Mouse (Mus musculus) hindbrain, postnatal 0 days (tissue): ENCODE data around the gene Fggy. TPM values are rescaled to one million over a fixed set of nuclear protein-coding genes. Genes with fewer than 3 reads are reported as not detected.

ENCODE experiments used
- ATAC-seq: fragments of 200-750 bp; cut with Nextera tagmentation; 2 replicates; pipeline ENCODE4 v1.8.0; 2017; ENCODE audit warnings: mild to moderate bottlenecking, moderate TSS enrichment, moderate library complexity
- DNase-seq: peaks from one replicate; pipeline ENCODE4 v3.0.0-alpha.2; 2015; ENCODE audit warnings: low spot score
- H3K27ac ChIP-seq: fragments of 300-500 bp; sonication (generic); 2 replicates; pipeline ENCODE4 v1.5.1; 2014; ENCODE audit warnings: mild to moderate bottlenecking
- H3K27me3 ChIP-seq: fragments of 300-500 bp; sonication (generic); 2 replicates; pipeline ENCODE4 v1.6.1; 2014; ENCODE audit warnings: low read length, mixed read lengths; ENCODE audit not compliant: insufficient read depth
- H3K36me3 ChIP-seq: fragments of 300-500 bp; sonication (generic); 2 replicates; pipeline ENCODE4 v1.6.1; 2014; ENCODE audit warnings: low read length, mixed read lengths; ENCODE audit not compliant: insufficient read depth
- H3K4me1 ChIP-seq: fragments of 300-500 bp; sonication (generic); 2 replicates; pipeline ENCODE4 v1.6.1; 2014; ENCODE audit warnings: antibody characterized with exemption, low read length, mixed read lengths; ENCODE audit not compliant: insufficient read depth
- H3K4me2 ChIP-seq: fragments of 300-500 bp; sonication (generic); 2 replicates; pipeline ENCODE4 v1.6.1; 2014; ENCODE audit warnings: low read depth, mild to moderate bottlenecking, low read length, moderate library complexity, mixed read lengths
- H3K4me3 ChIP-seq: fragments of 300-500 bp; sonication (generic); 2 replicates; pipeline ENCODE4 v1.5.1; 2014; ENCODE audit warnings: low read length
- H3K9ac ChIP-seq: fragments of 300-500 bp; sonication (generic); replicated peaks from 2 replicates; pipeline ENCODE4 v1.6.1; 2014; ENCODE audit warnings: mild to moderate bottlenecking, low read length, moderate library complexity, mixed read lengths
- H3K9me3 ChIP-seq: fragments of 300-500 bp; sonication (generic); 2 replicates; pipeline ENCODE4 v1.6.1; 2016; ENCODE audit warnings: low read length, mixed read lengths
- CTCF ChIP-seq: IDR thresholded peaks from 2 replicates; pipeline ENCODE4 v1.5.1; 2016; ENCODE audit warnings: antibody characterized with exemption, control low read depth, low read depth
- WGBS: fragments of 180-500 bp; shearing (Covaris S2); extraction: QIAGEN DNeasy Blood & Tissue Kit; methylation state at CpG from one replicate; pipeline ENCODE4 v1.1.7; 2014; 5-methylcytosine and 5-hydroxymethylcytosine counted together
- polyA plus RNA-seq: library from polyadenylated mRNA; unstranded; fragments of >200 nt; fragmentation: Nextera tagmentation; extraction: Ambion mirVana; gene quantifications from 2 replicates; pipeline ENCODE4 v1.2.1, GENCODE M21; 2015
- total RNA-seq: library from RNA; depleted of rRNA; stranded (reverse); fragments of >200 nt; gene quantifications from 2 replicates; pipeline ENCODE4 v1.2.3, GENCODE M21; 2014

Gene Fggy
- total and polyA plus RNA-seq, 2 experiments from 2014 or later, result 7.0 to 7.1 TPM

GRCm38 (mm10) chr4:95733397-95734249 is 176.3 kb downstream of the Fggy start:
- H3K4me3 ChIP-seq, result no peak overlapping the region
- no peak overlapping the region for H3K27ac ChIP-seq
- no peaks in the 10 kb centered on the region for H3K9me3 ChIP-seq
- WGBS, result 17% methylated on average over 6 of the region's 6 CpGs
- no peak overlapping the region for H3K4me2 ChIP-seq
- no peaks in the 10 kb centered on the region for H3K36me3 ChIP-seq
- DNase-seq (peak; percentile 53), ATAC-seq (peak; percentile 78)
- H3K4me1 ChIP-seq, result peaks cover 9% of the 10 kb centered on the region; the same call in 1 of the 2 replicates
- H3K27me3 ChIP-seq, result no peaks in the 10 kb centered on the region
- no peak overlapping the region for H3K9ac ChIP-seq
- TF ChIP-seq CTCF, result no peak

GRCm38 (mm10) chr4:95735967-95736366 is 178.7 kb downstream of the Fggy start:
- WGBS, result 91% methylated on average over 4 of the region's 4 CpGs
- ATAC-seq, result no peak
- no peak overlapping the region for H3K9ac ChIP-seq

GRCm38 (mm10) chr4:95736674-95737073 is 179.4 kb downstream of the Fggy start:
- DNase-seq (no peak), ATAC-seq (no peak)
- Histone ChIP-seq H3K4me3 (no peak overlapping the region), H3K9me3 (no peaks in the 10 kb centered on the region), H3K36me3 (no peaks in the 10 kb centered on the region), H3K4me2 (no peak overlapping the region), H3K9ac (no peak overlapping the region), H3K4me1 (peaks cover 9% of the 10 kb centered on the region; the same call in 1 of the 2 replicates), H3K27ac (no peak overlapping the region), H3K27me3 (no peaks in the 10 kb centered on the region)
- no peak for TF ChIP-seq CTCF
- 70% methylated on average over 2 of the region's 2 CpGs for WGBS

More at GRCm38 (mm10) chr4:95735967-95736366, 178.7 kb downstream of the Fggy start:
- Histone ChIP-seq H3K4me2 (no peak overlapping the region), H3K4me1 (peaks cover 9% of the 10 kb centered on the region; the same call in 1 of the 2 replicates), H3K36me3 (no peaks in the 10 kb centered on the region), H3K27ac (no peak overlapping the region), H3K9me3 (no peaks in the 10 kb centered on the region), H3K27me3 (no peaks in the 10 kb centered on the region), H3K4me3 (no peak overlapping the region)
- DNase-seq, result no peak
- no peak for TF ChIP-seq CTCF

DNA sequence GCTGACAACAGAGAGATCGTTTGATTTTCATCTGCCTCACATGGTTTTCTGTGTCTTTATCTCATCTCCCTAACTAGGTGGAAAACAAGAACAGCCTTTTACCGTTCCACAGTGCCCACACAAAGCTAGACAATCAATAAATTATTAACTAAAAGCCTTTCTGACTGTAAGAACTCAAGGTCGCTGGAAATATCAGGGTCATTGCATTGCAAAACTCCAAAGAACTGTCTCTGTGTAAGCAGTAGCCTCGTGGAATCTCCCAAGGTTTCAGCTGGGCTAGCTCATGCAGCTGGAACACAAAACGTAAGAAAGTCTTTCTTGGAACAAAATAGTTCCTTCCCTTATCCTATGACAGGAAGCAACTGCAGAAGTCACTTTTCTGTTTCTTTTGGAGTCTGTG is 180.9 kb downstream of the Fggy start:
- Histone ChIP-seq H3K27me3 (no peaks in the 10 kb centered on the region), H3K36me3 (no peaks in the 10 kb centered on the region), H3K4me1 (peaks cover 9% of the 10 kb centered on the region; the same call in 1 of the 2 replicates), H3K27ac (no peak overlapping the region), H3K9ac (no peak overlapping the region), H3K9me3 (no peaks in the 10 kb centered on the region), H3K4me2 (no peak overlapping the region), H3K4me3 (no peak overlapping the region)
- no peak for ATAC-seq
- TF ChIP-seq CTCF, result no peak
- 39% methylated on average over 5 of the region's 5 CpGs for WGBS
- DNase-seq, result no peak

DNA sequence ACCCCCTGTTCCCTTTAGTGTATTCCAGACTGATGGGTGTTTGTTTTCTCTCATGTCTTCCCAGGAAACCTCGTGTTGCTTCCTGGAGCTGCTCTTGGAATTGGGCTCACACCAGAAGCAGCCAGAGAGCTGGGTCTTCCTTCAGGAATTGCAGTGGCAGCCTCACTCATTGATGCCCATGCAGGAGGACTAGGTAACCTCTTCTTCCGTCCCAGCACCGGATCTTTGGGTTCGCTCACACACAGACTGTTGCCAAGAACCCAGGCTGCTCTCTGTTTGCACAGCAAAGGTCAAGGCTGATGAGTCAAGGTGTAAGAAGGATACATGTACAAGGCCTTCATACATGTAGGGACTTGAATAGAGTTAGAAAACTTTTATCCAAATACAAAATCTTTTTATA is 181.4 kb downstream of the Fggy start:
- Histone ChIP-seq H3K27me3 (no peaks in the 10 kb centered on the region), H3K9ac (no peak overlapping the region), H3K9me3 (no peaks in the 10 kb centered on the region), H3K4me2 (no peak overlapping the region), H3K36me3 (no peaks in the 10 kb centered on the region), H3K4me1 (peaks cover 5% of the 10 kb centered on the region; the same call in 1 of the 2 replicates), H3K4me3 (no peak overlapping the region), H3K27ac (no peak overlapping the region)
- ATAC-seq (no peak), DNase-seq (no peak)
- WGBS, result 63% methylated on average over 4 of the region's 4 CpGs
- TF ChIP-seq CTCF, result no peak

DNA sequence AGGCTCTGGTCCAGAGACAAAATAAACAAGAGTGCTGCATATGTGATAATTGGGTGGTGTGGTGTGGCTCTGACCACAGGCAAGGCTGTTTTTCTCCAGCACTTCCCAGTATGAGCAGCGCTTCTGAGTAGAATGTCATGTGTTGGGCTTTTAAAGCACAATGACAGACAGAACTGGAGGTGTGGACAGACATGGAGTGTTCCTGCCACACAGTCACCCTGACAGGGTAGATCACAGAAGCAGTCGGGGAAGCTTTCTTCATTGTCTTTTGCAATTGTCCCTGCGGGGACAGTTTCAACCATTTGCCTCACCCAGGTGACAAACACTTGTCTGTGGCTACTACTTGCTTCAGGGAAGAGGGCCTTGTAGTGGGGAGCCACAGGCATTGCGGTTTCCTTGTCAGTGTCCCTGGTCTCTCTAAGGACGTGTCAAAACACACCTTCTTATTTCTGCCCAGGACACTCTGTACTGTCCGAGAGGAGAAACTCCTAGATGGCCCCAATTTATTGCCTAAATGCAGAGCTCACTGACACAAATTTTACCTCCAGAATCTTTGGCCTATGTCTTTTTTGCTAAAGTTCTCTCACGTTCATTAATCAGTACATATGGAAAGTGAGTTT is 183.9 kb downstream of the Fggy start:
- H3K27me3 ChIP-seq, result no peaks in the 10 kb centered on the region

GRCm38 (mm10) chr4:95742986-95743385 is 185.7 kb downstream of the Fggy start:
- no peaks in the 10 kb centered on the region for H3K27me3 ChIP-seq
- H3K4me2 ChIP-seq, result no peak overlapping the region
- TF ChIP-seq CTCF, result peak; percentile 38
- H3K9ac ChIP-seq, result no peak overlapping the region
- ATAC-seq (peak; percentile 47; the same call in 1 of the 2 replicates), DNase-seq (peak; percentile 39)
- H3K9me3 ChIP-seq, result no peaks in the 10 kb centered on the region
- H3K4me1 ChIP-seq, result no peaks in the 10 kb centered on the region
- no peak overlapping the region for H3K4me3 ChIP-seq
- 38% methylated on average over 4 of the region's 4 CpGs for WGBS
- H3K36me3 ChIP-seq, result no peaks in the 10 kb centered on the region
- no peak overlapping the region for H3K27ac ChIP-seq

More for the DNA sequence above, 183.9 kb downstream of the Fggy start:
- no peak for DNase-seq
- no peaks in the 10 kb centered on the region for H3K36me3 ChIP-seq
- H3K9ac ChIP-seq, result no peak overlapping the region
- H3K4me2 ChIP-seq, result no peak overlapping the region
- no peak overlapping the region for H3K27ac ChIP-seq
- no peak for TF ChIP-seq CTCF
- no peaks in the 10 kb centered on the region for H3K4me1 ChIP-seq
- no peak for ATAC-seq
- no peak overlapping the region for H3K4me3 ChIP-seq
- WGBS, result 85% methylated on average over 7 of the region's 7 CpGs
- H3K9me3 ChIP-seq, result no peaks in the 10 kb centered on the region
